Mouse (Mus musculus): ENCODE measurements around the gene Myocd.

GRCm38 (mm10) chr11:65148441-65148840 is 121.3 kb downstream of the Myocd start:
- no peak for TF ChIP-seq EP300 (IDR thresholded peaks at IDR 0.05)
- TF ChIP-seq CTCF (IDR thresholded peaks at IDR 0.05) = no peak
